Mouse (Mus musculus) heart, adult 2 months (tissue): ENCODE data around the gene Slc2a6. TPM values are rescaled to one million over a fixed set of nuclear protein-coding genes. Genes with fewer than 3 reads are reported as not detected.

ENCODE experiments used
- DNase-seq, 2 experiments: peaks; one replicate each; pipeline ENCODE4 v3.0.0; 2021
- H3K27ac ChIP-seq: fragments of 200-600 bp; 2 replicates; pipeline ENCODE4 v1.8.1; 2022
- H3K27me3 ChIP-seq: fragments of 200-500 bp; 2 replicates; pipeline ENCODE4 v1.6.1; 2012; ENCODE audit warnings: mild to moderate bottlenecking, low read length, inconsistent platforms, mixed read lengths; ENCODE audit not compliant: control insufficient read depth, insufficient read depth
- H3K36me3 ChIP-seq: fragments of 200-500 bp; 2 replicates; pipeline ENCODE4 v1.6.1; 2012; ENCODE audit warnings: low read length, inconsistent platforms; ENCODE audit not compliant: control insufficient read depth, insufficient read depth
- H3K4me1 ChIP-seq: fragments of 200-500 bp; 2 replicates; pipeline ENCODE4 v1.6.1; 2011; ENCODE audit warnings: low read length; ENCODE audit not compliant: control insufficient read depth, insufficient read depth
- H3K4me3 ChIP-seq: fragments of 200-600 bp; 2 replicates; pipeline ENCODE4 v1.8.1; 2022
- H3K79me2 ChIP-seq: fragments of 200-500 bp; replicated peaks from 2 replicates; pipeline ENCODE4 v1.6.1; 2012; ENCODE audit warnings: mild to moderate bottlenecking, inconsistent platforms, low read length, moderate library complexity, mixed read lengths; ENCODE audit not compliant: control insufficient read depth, insufficient read depth
- H3K9ac ChIP-seq: fragments of 200-500 bp; 2 replicates; pipeline ENCODE4 v1.6.1; 2012; ENCODE audit warnings: low read depth, mild to moderate bottlenecking, control low read depth, inconsistent platforms, low read length, mixed read lengths
- CTCF ChIP-seq: fragments of 200-600 bp; IDR thresholded peaks from 2 replicates; pipeline ENCODE4 v1.8.1; 2022; ENCODE audit warnings: antibody characterized with exemption, mild to moderate bottlenecking, moderate library complexity
- EP300 ChIP-seq: fragments of 200-500 bp; IDR thresholded peaks from 2 replicates; pipeline ENCODE4 v1.6.1; 2011; ENCODE audit warnings: low read depth, low read length, control low read depth; ENCODE audit not compliant: insufficient read depth
- POLR2A ChIP-seq: fragments of 200-500 bp; IDR thresholded peaks from 2 replicates; pipeline ENCODE4 v1.6.1; 2011; ENCODE audit warnings: mild to moderate bottlenecking, low read depth, low read length, control low read depth; ENCODE audit not compliant: insufficient read depth
- WGBS: fragments of 180-500 bp; shearing (Covaris S2); methylation state at CpG from one replicate; pipeline ENCODE4 v1.1.7; 2018; 5-methylcytosine and 5-hydroxymethylcytosine counted together
- intact Hi-C: fragments of 180-260 bp; cut with DNase I; formaldehyde crosslinking; loops from one replicate; pipeline ENCODE4 v1.15.1; 2025
- polyA plus RNA-seq: library from polyadenylated mRNA; depleted of rRNA; stranded (reverse); fragments of >200 nt; gene quantifications from 2 replicates; pipeline ENCODE4 v1.2.3, GENCODE M21; 2012
- total RNA-seq, 2 experiments: library from RNA; stranded (reverse); gene quantifications; 2 replicates each; pipeline ENCODE4 v1.2.3; 2021

Gene Slc2a6
- total and polyA plus RNA-seq, 3 experiments = 0.21 to 1.1 (median 0.41) TPM

GRCm38 (mm10) chr2:27028437-27029015, 728 bp upstream of the Slc2a6 start:
- TF ChIP-seq EP300 (no peak), POLR2A (no peak), CTCF (no peak)
- 48% methylated on average over 4 of the region's 4 CpGs for WGBS
- no peaks in the 10 kb centered on the region for H3K36me3 ChIP-seq
- no peaks in the 10 kb centered on the region for H3K79me2 ChIP-seq
- peaks cover 2% of the 10 kb centered on the region; the same call in 1 of the 2 replicates for H3K4me1 ChIP-seq
- H3K9ac ChIP-seq = no peak overlapping the region
- no peaks in the 10 kb centered on the region for H3K27me3 ChIP-seq
- DNase-seq = no peak
- 0 out of 2 replicates have a peak overlapping the region, but pooled peaks have one; percentile 9 for H3K27ac ChIP-seq
- peak overlapping the region; percentile 43; the same call in 1 of the 2 replicates for H3K4me3 ChIP-seq
- intact Hi-C loops = no loop called here

- no peaks in the 10 kb centered on the region for H3K36me3 ChIP-seq
- 63% methylated on average over 10 of the region's 10 CpGs for WGBS
- H3K4me3 ChIP-seq = no peak overlapping the region
- no peak overlapping the region for H3K9ac ChIP-seq
- intact Hi-C loops = no loop called here
- TF ChIP-seq EP300 (no peak), CTCF (no peak), POLR2A (no peak)
- H3K27ac ChIP-seq = no peak overlapping the region
- H3K79me2 ChIP-seq = no peaks in the 10 kb centered on the region
- no peak for DNase-seq
- peaks cover 2% of the 10 kb centered on the region; the same call in 1 of the 2 replicates for H3K4me1 ChIP-seq
- H3K27me3 ChIP-seq = no peaks in the 10 kb centered on the region
Measured at GRCm38 (mm10) chr2:27026857-27027617, 761 bp downstream of the Slc2a6 start.

- H3K36me3 ChIP-seq = no peaks in the 10 kb centered on the region
- 88% methylated on average over 3 of the region's 3 CpGs for WGBS
- no peak overlapping the region for H3K27ac ChIP-seq
- H3K27me3 ChIP-seq = no peaks in the 10 kb centered on the region
- intact Hi-C loops = no loop called here
- H3K4me1 ChIP-seq = peaks cover 2% of the 10 kb centered on the region; the same call in 1 of the 2 replicates
- TF ChIP-seq CTCF (no peak), EP300 (no peak), POLR2A (no peak)
- H3K9ac ChIP-seq = no peak overlapping the region
- H3K4me3 ChIP-seq = no peak overlapping the region
- DNase-seq = no peak
- H3K79me2 ChIP-seq = no peaks in the 10 kb centered on the region
Measured at GRCm38 (mm10) chr2:27026332-27026731, 1.5 kb downstream of the Slc2a6 start.

- no peaks in the 10 kb centered on the region for H3K79me2 ChIP-seq
- 81% methylated on average over 3 of the region's 3 CpGs for WGBS
- no peak overlapping the region for H3K9ac ChIP-seq
- H3K4me3 ChIP-seq = no peak overlapping the region
- TF ChIP-seq POLR2A (no peak), EP300 (no peak), CTCF (no peak)
- no peak overlapping the region for H3K27ac ChIP-seq
- H3K4me1 ChIP-seq = peaks cover 2% of the 10 kb centered on the region; the same call in 1 of the 2 replicates
- H3K27me3 ChIP-seq = no peaks in the 10 kb centered on the region
- H3K36me3 ChIP-seq = no peaks in the 10 kb centered on the region
- DNase-seq = no peak
- intact Hi-C loops = no loop called here
Measured at GRCm38 (mm10) chr2:27025545-27025944, 2.3 kb downstream of the Slc2a6 start.

GRCm38 (mm10) chr2:27024136-27024535, 3.7 kb downstream of the Slc2a6 start:
- Histone ChIP-seq H3K27ac (no peak overlapping the region), H3K4me1 (peaks cover 2% of the 10 kb centered on the region; the same call in 1 of the 2 replicates), H3K36me3 (no peaks in the 10 kb centered on the region), H3K79me2 (no peaks in the 10 kb centered on the region), H3K27me3 (no peaks in the 10 kb centered on the region), H3K9ac (no peak overlapping the region), H3K4me3 (no peak overlapping the region)
- 75% methylated on average over 14 of the region's 14 CpGs for WGBS
- no peak for TF ChIP-seq CTCF
- TF ChIP-seq EP300 = no peak
- TF ChIP-seq POLR2A = no peak
- DNase-seq = peak in 1 of 2 experiments; percentile 14
- intact Hi-C loops = no loop called here

GRCm38 (mm10) chr2:27022612-27023011, 5.2 kb downstream of the Slc2a6 start:
- 58% methylated on average over 6 of the region's 6 CpGs for WGBS
- DNase-seq = peak in 1 of 2 experiments; percentile 19
- Histone ChIP-seq H3K27ac (no peak overlapping the region), H3K9ac (no peak overlapping the region), H3K4me1 (no peaks in the 10 kb centered on the region), H3K36me3 (no peaks in the 10 kb centered on the region), H3K79me2 (no peaks in the 10 kb centered on the region), H3K27me3 (no peaks in the 10 kb centered on the region), H3K4me3 (no peak overlapping the region)
- TF ChIP-seq EP300 (no peak), CTCF (no peak), POLR2A (no peak)
- intact Hi-C loops = no loop called here
